12 mouse cellular contexts compared by ENCODE assay signal in genomic region chr3:41531541-41531940, GRCm38 (mm10). TPM values are rescaled to one million over a fixed set of nuclear protein-coding genes. Genes with fewer than 3 reads are reported as not detected.
DNase-seq lines count a peak whose midpoint lies in the region; ATAC-seq and TF ChIP-seq lines count a peak whose summit lies in the region.
"Had no signal": no experiment of that assay in that cellular context is flagged by ENCODE, and none has a peak within 500 bp of the region (broad histone marks: within the 10 kb centered on the region; RNA-seq: fewer than 3 reads in every experiment).

No protein-coding gene starts in this region.

- TF ChIP-seq CTCF in lung, adult 2 months (IDR thresholded peaks at IDR 0.05; ENCODE audit: insufficient read depth, low read length) = no peak

- no peak overlapping the region for H3K4me3 ChIP-seq in lung, embryonic 16.5 days (ENCODE audit: low read length)
- H3K4me3 ChIP-seq in lung, adult 2 months (replicated peaks; ENCODE audit: extremely low read depth, low read depth, low read length) = no peak overlapping the region
- no peak overlapping the region for H3K4me3 ChIP-seq in stomach, embryonic 16.5 days (replicated peaks; ENCODE audit: low read length)
- H3K4me3 ChIP-seq: limb, embryonic 15.5 days had no signal

- intact Hi-C loops in heart, postnatal 10 days (cut with DNase I) = no loop called here
- intact Hi-C loops in heart, postnatal 36 days (cut with DNase I) = no loop called here

- no peak overlapping the region for H3K9ac ChIP-seq in lung, embryonic 16.5 days (ENCODE audit: low read length)
- no peak overlapping the region for H3K9ac ChIP-seq in stomach, embryonic 16.5 days (ENCODE audit: low read length)
- H3K9ac ChIP-seq: limb, embryonic 15.5 days had no signal

- TF ChIP-seq POLR2A in lung, adult 2 months (IDR thresholded peaks at IDR 0.05; ENCODE audit: borderline replicate concordance, extremely low read depth, low read depth, low read length) = no peak

- peaks cover 8% of the 10 kb centered on the region; the same call in 1 of the 2 replicates for H3K4me1 ChIP-seq in lung, embryonic 16.5 days (replicated peaks; ENCODE audit: control insufficient read depth, insufficient read depth, low read length)
- H3K4me1 ChIP-seq in lung, adult 2 months (ENCODE audit: control insufficient read depth, insufficient read depth, low read length) = no peaks in the 10 kb centered on the region; the same call in 1 of the 2 replicates
- H3K4me1 ChIP-seq in stomach, embryonic 16.5 days (ENCODE audit: control insufficient read depth, insufficient read depth, low read length) = peaks cover 3% of the 10 kb centered on the region; the same call in 1 of the 2 replicates

- peak; percentile 32 to 34 for DNase-seq in heart, postnatal 10 days
- no peak for DNase-seq in heart, postnatal 36 days
- no peak for DNase-seq in lung, adult 2 months
- DNase-seq in gastrocnemius, postnatal 25 days = peak; percentile 11
- no peak for DNase-seq in thymus, postnatal 4 days
- DNase-seq: cerebellum, adult 18-20 months; kidney, adult 11 months; layer of hippocampus, postnatal 36 days had no signal

- no peak overlapping the region; the same call in 1 of the 2 replicates for H3K4me2 ChIP-seq in lung, embryonic 16.5 days (ENCODE audit: low read depth, low read length)
- peak overlapping the region; percentile 8; the same call in 1 of the 2 replicates for H3K4me2 ChIP-seq in stomach, embryonic 16.5 days (ENCODE audit: low read depth, low read length)
- H3K4me2 ChIP-seq: limb, embryonic 15.5 days had no signal

- H3K36me3 ChIP-seq in lung, embryonic 16.5 days (ENCODE audit: control insufficient read depth, insufficient read depth, low read length) = no peaks in the 10 kb centered on the region
- H3K36me3 ChIP-seq in stomach, embryonic 16.5 days (ENCODE audit: control insufficient read depth, insufficient read depth, low read length) = no peaks in the 10 kb centered on the region
- H3K36me3 ChIP-seq: limb, embryonic 15.5 days had no signal

- peak; percentile 57; the same call in 1 of the 2 replicates for ATAC-seq in lung, embryonic 16.5 days (ENCODE audit: low read depth)
- 0 out of 2 replicates have a peak, but pooled peaks have one; percentile 17 for ATAC-seq in stomach, embryonic 16.5 days (ENCODE audit: insufficient read depth, low FRiP score)

- no peaks in the 10 kb centered on the region for H3K9me3 ChIP-seq in lung, embryonic 16.5 days (ENCODE audit: control insufficient read depth, low read length)
- H3K9me3 ChIP-seq in stomach, embryonic 16.5 days (replicated peaks; ENCODE audit: control insufficient read depth, low read length) = no peaks in the 10 kb centered on the region
- H3K9me3 ChIP-seq: limb, embryonic 15.5 days had no signal

- H3K27me3 ChIP-seq in lung, embryonic 16.5 days (ENCODE audit: control insufficient read depth, insufficient read depth, low read depth, low read length) = no peaks in the 10 kb centered on the region
- H3K27me3 ChIP-seq in stomach, embryonic 16.5 days (ENCODE audit: control insufficient read depth, insufficient read depth, low read length) = no peaks in the 10 kb centered on the region
- H3K27me3 ChIP-seq: limb, embryonic 15.5 days had no signal

- no peak overlapping the region for H3K27ac ChIP-seq in lung, embryonic 16.5 days (ENCODE audit: low read length)
- no peak overlapping the region for H3K27ac ChIP-seq in stomach, embryonic 16.5 days (ENCODE audit: low read length)
- H3K27ac ChIP-seq: limb, embryonic 15.5 days; macrophage had no signal

- WGBS in lung, embryonic 16.5 days = 12% methylated on average over 8 of the region's 8 CpGs
- 22% methylated on average over 8 of the region's 8 CpGs for WGBS in lung, adult 2 months
- 19% methylated on average over 8 of the region's 8 CpGs for WGBS in stomach, embryonic 16.5 days

RNA-seq across cellular contexts. Expression of gene Jade1, which starts 24.0 kb away (rescaled TPM):
- total RNA-seq in heart, postnatal 10 days (2021) = 10 to 100 TPM; 35.4 to 42.4 TPM
- total RNA-seq in heart, postnatal 36 days (2021) = 10 to 100 TPM; 30.2 to 41.1 TPM
- polyA plus RNA-seq in lung, embryonic 16.5 days (2015; fragmentation: Nextera tagmentation; extraction: Ambion mirVana) = 7.1 and 7.7 TPM in 2 replicates
- 13.2 and 14.3 TPM in 2 replicates for polyA plus RNA-seq in lung, adult 2 months (2012; rRNA removed)
- total RNA-seq in gastrocnemius, postnatal 25 days (2021) = 10 to 100 TPM; 19.8 to 23.9 TPM
- polyA plus RNA-seq in stomach, embryonic 16.5 days (2015; fragmentation: Nextera tagmentation; extraction: Ambion mirVana) = 11.5 and 11.6 TPM in 2 replicates

Comparison
In these comparisons a context has a peak if more than half of its experiments do, and no peak if none do; other contexts are left out.
1. DNase-seq: peak in heart, postnatal 10 days (2 of 2) and gastrocnemius, postnatal 25 days (single experiment); none in heart, postnatal 36 days (0 of 2), lung, adult 2 months (single experiment) and thymus, postnatal 4 days (single experiment).